Mouse (Mus musculus) heart, embryonic 15.5 days (tissue): ENCODE data around the gene Msi2. TPM values are rescaled to one million over a fixed set of nuclear protein-coding genes. Genes with fewer than 3 reads are reported as not detected.

Source experiments
- ATAC-seq: fragments of 200-750 bp; cut with Nextera tagmentation; replicated peaks from 2 replicates; pipeline ENCODE4 v1.8.0; 2017; ENCODE audit warnings: low read depth, moderate TSS enrichment; ENCODE audit not compliant: insufficient number of reproducible peaks, insufficient read depth, low FRiP score
- H3K27ac ChIP-seq: fragments of 300-500 bp; sonication (generic); 2 replicates; pipeline ENCODE4 v1.5.1; 2015; ENCODE audit warnings: mild to moderate bottlenecking, inconsistent platforms
- H3K27me3 ChIP-seq: fragments of 300-500 bp; sonication (generic); 2 replicates; pipeline ENCODE4 v1.6.1; 2015; ENCODE audit warnings: inconsistent platforms
- H3K36me3 ChIP-seq: fragments of 300-500 bp; sonication (generic); 2 replicates; pipeline ENCODE4 v1.6.1; 2015; ENCODE audit warnings: mild to moderate bottlenecking, inconsistent platforms
- H3K4me1 ChIP-seq: fragments of 300-500 bp; sonication (generic); replicated peaks from 2 replicates; pipeline ENCODE4 v1.6.1; 2015; ENCODE audit warnings: inconsistent platforms
- H3K4me2 ChIP-seq: fragments of 300-500 bp; sonication (generic); 2 replicates; pipeline ENCODE4 v1.6.1; 2015; ENCODE audit warnings: inconsistent platforms, mild to moderate bottlenecking, moderate library complexity
- H3K4me3 ChIP-seq: fragments of 300-500 bp; sonication (generic); 2 replicates; pipeline ENCODE4 v1.5.1; 2015; ENCODE audit warnings: mild to moderate bottlenecking, inconsistent platforms
- H3K9ac ChIP-seq: fragments of 300-500 bp; sonication (generic); 2 replicates; pipeline ENCODE4 v1.6.1; 2015; ENCODE audit warnings: mild to moderate bottlenecking, inconsistent platforms
- H3K9me3 ChIP-seq: fragments of 300-500 bp; sonication (generic); replicated peaks from 2 replicates; pipeline ENCODE4 v1.6.1; 2016; ENCODE audit warnings: inconsistent platforms
- WGBS: fragments of 180-500 bp; shearing (Covaris S2); methylation state at CpG from one replicate; pipeline ENCODE4 v1.1.7; 2015; ENCODE audit warnings: mixed read lengths; 5-methylcytosine and 5-hydroxymethylcytosine counted together
- polyA plus RNA-seq: library from polyadenylated mRNA; unstranded; fragments of >200 nt; fragmentation: Nextera tagmentation; extraction: Ambion mirVana; gene quantifications from 2 replicates; pipeline ENCODE4 v1.2.1, GENCODE M21; 2015

The Msi2 gene
- polyA plus RNA-seq, 1 experiment from 2014 or later, result 19.6 TPM

- no peak overlapping the region for H3K4me3 ChIP-seq
- H3K4me1 ChIP-seq, result peaks cover 64% of the 10 kb centered on the region
- H3K27me3 ChIP-seq, result no peaks in the 10 kb centered on the region
- no peak overlapping the region for H3K4me2 ChIP-seq
- H3K36me3 ChIP-seq, result no peaks in the 10 kb centered on the region
- no peaks in the 10 kb centered on the region for H3K9me3 ChIP-seq
- WGBS, result 19% methylated on average over 8 of the region's 8 CpGs
- peak overlapping the region; percentile 73 for H3K27ac ChIP-seq
- H3K9ac ChIP-seq, result no peak overlapping the region
- ATAC-seq, result no peak
These were observed 189.7 kb downstream of the Msi2 start for GRCm38 (mm10) chr11:88528522-88529101.

DNA sequence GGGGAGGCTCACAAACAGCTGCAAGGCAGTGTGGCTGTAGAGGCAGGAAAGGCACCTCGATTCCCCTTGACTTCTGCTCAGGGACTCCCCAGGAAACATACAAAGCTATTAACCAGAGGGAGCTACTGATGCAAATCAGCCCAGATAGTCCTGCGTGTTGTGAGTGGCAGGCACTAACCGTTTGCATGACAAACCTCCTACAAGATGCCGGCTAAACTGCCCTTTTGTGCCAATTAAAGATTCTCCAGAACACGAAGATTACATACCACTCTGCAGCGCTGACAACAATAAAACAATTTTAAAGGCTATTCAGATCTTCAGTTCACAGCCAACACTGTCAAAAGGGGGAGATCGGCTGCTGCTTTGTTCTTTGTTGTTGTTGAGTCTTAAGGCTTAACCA lies 191.6 kb downstream of the Msi2 start:
- no peak overlapping the region for H3K4me2 ChIP-seq
- H3K4me1 ChIP-seq, result peaks cover 82% of the 10 kb centered on the region
- no peaks in the 10 kb centered on the region for H3K27me3 ChIP-seq
- H3K9ac ChIP-seq, result no peak overlapping the region
- H3K4me3 ChIP-seq, result no peak overlapping the region
- H3K36me3 ChIP-seq, result no peaks in the 10 kb centered on the region
- no peaks in the 10 kb centered on the region for H3K9me3 ChIP-seq
- ATAC-seq, result no peak
- H3K27ac ChIP-seq, result peak overlapping the region; percentile 89
- WGBS, result 25% methylated on average over 7 of the region's 7 CpGs

DNA sequence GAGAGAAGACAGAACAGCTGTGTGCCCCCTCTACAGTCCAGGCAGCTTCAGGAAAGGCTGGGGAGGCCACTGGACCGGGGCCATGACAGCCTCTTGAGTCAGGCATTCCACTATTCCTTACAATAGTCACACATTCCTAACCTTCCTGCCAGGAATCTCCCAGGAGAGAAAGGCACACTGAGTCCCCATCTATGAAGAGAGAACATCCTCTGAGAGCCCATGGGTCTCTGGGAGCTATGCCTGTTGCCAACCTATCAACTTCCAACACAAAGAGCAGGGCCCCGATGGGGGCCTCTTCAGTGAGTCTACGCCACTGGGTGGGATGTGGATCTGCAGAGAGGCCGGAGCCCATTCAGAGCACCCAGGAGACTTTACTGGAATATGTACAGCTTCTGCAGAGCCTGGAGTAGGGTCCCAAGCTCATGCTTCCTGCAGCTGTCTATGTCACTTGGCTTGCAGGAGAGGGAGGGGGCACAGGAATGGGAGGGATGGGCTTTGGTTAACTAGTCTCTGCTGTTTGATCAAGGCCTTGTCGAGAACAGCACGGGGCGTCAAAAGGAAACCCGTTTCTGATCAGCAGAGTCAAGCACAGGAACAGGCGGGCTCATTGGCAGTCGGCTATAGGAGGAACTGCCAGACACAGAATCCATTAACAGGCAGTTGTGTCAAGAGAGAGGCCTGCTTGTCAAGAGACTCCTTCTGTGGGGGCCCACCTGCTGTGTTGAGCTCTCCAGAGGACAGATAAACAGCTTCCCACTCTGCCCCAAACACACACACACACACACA lies 193.3 kb downstream of the Msi2 start:
- Histone ChIP-seq H3K27ac (peak overlapping the region; percentile 89), H3K9ac (no peak overlapping the region), H3K36me3 (no peaks in the 10 kb centered on the region), H3K4me1 (peaks cover 91% of the 10 kb centered on the region), H3K27me3 (no peaks in the 10 kb centered on the region), H3K4me2 (peak overlapping the region; percentile 16; the same call in 1 of the 2 replicates), H3K4me3 (no peak overlapping the region), H3K9me3 (no peaks in the 10 kb centered on the region)
- 14% methylated on average over 10 of the region's 10 CpGs for WGBS
- peak; percentile 66 for ATAC-seq

DNA sequence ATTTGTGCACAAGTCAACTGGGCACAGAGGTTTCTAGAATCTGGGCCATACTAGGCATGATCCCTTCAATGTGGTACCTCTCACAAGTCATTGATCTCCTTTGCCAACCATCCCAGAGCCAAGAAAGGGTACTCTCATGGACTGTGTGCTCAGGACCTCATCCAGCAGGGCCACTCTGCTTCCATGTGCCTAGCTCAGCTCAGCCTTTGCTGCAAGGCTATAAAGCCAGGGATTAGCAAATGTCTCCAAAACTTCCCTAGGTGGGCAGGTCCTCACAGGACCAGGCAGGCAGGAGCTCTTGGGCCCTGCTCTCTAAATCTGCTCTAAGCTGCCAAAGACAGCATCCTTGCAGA lies 193.9 kb downstream of the Msi2 start:
- no peak overlapping the region for H3K4me3 ChIP-seq
- H3K36me3 ChIP-seq, result no peaks in the 10 kb centered on the region
- no peak overlapping the region for H3K9ac ChIP-seq
- H3K27me3 ChIP-seq, result no peaks in the 10 kb centered on the region
- no peaks in the 10 kb centered on the region for H3K9me3 ChIP-seq
- ATAC-seq, result peak; percentile 8; the same call in 1 of the 2 replicates
- peak overlapping the region; percentile 89 for H3K27ac ChIP-seq
- peak overlapping the region; percentile 14; the same call in 1 of the 2 replicates for H3K4me2 ChIP-seq
- H3K4me1 ChIP-seq, result peaks cover 85% of the 10 kb centered on the region

DNA sequence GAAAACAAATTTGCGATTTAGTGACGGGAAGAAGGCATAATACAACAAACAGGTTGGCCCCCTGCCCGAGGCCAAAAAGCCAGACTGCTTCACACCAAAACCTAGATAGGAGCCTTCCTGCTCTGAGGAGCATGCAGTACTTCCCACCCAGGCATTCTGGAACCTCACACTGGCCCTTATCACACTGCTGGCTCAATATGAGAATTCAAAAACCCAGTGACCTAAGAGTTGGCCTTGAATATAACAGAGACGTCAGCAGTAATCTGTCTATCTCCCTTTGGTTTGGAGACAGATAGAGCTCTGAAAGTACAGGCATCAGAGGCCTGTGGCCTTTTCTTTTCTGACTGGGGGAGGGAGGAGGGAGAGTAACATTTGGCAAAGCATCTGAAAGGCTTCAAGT lies 194.4 kb downstream of the Msi2 start:
- Histone ChIP-seq H3K9ac (no peak overlapping the region), H3K4me1 (peaks cover 80% of the 10 kb centered on the region), H3K4me2 (0 out of 2 replicates have a peak overlapping the region, but pooled peaks have one; percentile 14), H3K27ac (peak overlapping the region; percentile 89), H3K36me3 (no peaks in the 10 kb centered on the region), H3K9me3 (no peaks in the 10 kb centered on the region), H3K27me3 (no peaks in the 10 kb centered on the region), H3K4me3 (no peak overlapping the region)
- 15% methylated on average over 4 of the region's 4 CpGs for WGBS
- peak; percentile 70 for ATAC-seq

GRCm38 (mm10) chr11:88523511-88523910 lies 194.8 kb downstream of the Msi2 start:
- H3K4me3 ChIP-seq, result no peak overlapping the region
- 0 out of 2 replicates have a peak overlapping the region, but pooled peaks have one; percentile 8 for H3K9ac ChIP-seq
- no peaks in the 10 kb centered on the region for H3K36me3 ChIP-seq
- peaks cover 76% of the 10 kb centered on the region for H3K4me1 ChIP-seq
- ATAC-seq, result no peak
- WGBS, result 43% methylated on average over 6 of the region's 6 CpGs
- H3K27me3 ChIP-seq, result no peaks in the 10 kb centered on the region
- H3K9me3 ChIP-seq, result no peaks in the 10 kb centered on the region
- H3K27ac ChIP-seq, result peak overlapping the region; percentile 89
- no peak overlapping the region for H3K4me2 ChIP-seq

DNA sequence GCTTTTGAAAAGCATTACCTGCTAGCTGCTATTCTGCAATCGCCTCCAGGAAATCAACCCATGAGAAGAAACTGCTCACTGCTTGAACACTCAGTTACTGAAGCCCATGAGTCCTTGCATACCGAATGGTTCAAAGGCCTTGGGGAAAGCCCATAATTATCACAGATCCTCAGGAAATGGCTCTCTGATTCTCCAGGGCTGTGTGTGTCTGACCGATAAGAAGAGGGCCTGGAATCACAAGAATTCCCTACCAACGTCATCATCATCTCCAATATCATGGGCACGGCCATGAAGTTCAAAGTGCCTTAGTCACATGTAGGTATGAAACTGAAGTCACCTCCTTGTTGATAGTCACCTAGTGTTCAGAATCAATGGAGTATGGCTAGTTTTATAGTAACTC lies 196.2 kb downstream of the Msi2 start:
- H3K9me3 ChIP-seq, result no peaks in the 10 kb centered on the region
- peak overlapping the region; percentile 39; the same call in 1 of the 2 replicates for H3K27ac ChIP-seq
- no peak for ATAC-seq
- H3K36me3 ChIP-seq, result no peaks in the 10 kb centered on the region
- 41% methylated on average over 5 of the region's 5 CpGs for WGBS
- H3K4me2 ChIP-seq, result no peak overlapping the region
- no peaks in the 10 kb centered on the region for H3K27me3 ChIP-seq
- H3K9ac ChIP-seq, result no peak overlapping the region
- no peak overlapping the region for H3K4me3 ChIP-seq
- peaks cover 70% of the 10 kb centered on the region for H3K4me1 ChIP-seq

DNA sequence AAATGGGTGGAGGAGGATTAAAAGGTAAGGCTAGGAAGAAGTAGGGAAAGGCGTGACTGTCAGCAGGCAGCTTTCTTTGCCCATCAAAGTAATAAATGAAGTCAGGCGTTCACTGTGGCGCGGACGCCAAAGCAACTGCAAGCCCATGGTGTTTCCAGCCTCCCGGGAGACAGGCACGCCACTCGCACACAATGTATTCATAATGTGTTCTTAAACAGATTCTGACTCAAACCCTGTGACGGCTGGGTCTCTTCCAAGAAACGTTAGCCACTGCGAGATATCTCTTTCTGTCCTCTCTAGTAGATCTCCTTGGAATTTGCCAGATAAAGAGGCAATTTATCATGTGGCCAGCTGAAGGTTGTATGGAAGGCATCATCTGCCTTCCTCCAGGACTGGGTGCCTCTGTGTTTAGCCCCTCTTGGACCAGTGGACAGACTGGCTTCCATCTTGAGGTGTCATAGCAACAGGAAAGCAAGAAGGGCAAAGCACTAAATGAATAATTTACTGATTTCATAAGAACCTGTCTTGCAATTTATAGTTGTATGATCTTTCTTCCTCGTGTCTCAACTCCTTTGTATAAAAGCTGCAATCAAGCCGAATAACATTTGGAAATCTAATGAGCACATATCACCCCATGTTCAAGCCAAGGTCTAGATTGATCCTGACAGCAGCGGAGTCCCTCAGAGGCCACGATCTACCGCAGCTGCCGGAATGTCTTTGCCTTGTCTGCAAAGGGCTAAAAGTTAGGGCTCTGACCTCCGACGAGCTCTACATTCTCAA lies 197.2 kb downstream of the Msi2 start:
- no peak for ATAC-seq
- Histone ChIP-seq H3K27ac (peak overlapping the region; percentile 39; the same call in 1 of the 2 replicates), H3K36me3 (no peaks in the 10 kb centered on the region), H3K4me3 (no peak overlapping the region), H3K9ac (no peak overlapping the region), H3K27me3 (no peaks in the 10 kb centered on the region), H3K4me2 (no peak overlapping the region), H3K4me1 (peaks cover 70% of the 10 kb centered on the region), H3K9me3 (no peaks in the 10 kb centered on the region)
- 64% methylated on average over 19 of the region's 19 CpGs for WGBS

DNA sequence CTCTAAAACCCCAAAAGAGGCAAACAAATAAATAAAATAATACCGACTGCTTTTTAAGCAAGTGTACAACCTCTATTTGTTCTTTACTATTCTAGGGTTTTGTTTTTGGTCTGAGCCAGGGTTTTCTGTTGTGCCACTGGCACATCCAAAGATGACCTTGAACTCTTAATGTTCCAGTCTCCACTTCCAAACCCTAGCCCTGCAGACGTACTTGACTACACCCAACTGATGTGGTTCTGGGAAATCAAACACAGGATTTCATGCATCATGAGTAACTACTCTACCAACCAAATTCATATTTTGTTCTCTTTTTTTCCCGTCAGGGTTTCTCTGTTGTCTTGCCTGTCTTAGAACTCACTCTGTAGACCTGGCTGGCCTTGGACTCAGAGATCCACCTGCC lies 200.0 kb downstream of the Msi2 start:
- no peak overlapping the region for H3K4me3 ChIP-seq
- 87% methylated on average over 3 of the region's 3 CpGs for whole genome bisulfite sequencing
- no peaks in the 10 kb centered on the region for H3K9me3 ChIP-seq
- H3K27ac ChIP-seq, result no peak overlapping the region
- no peak for ATAC-seq
- H3K4me2 ChIP-seq, result no peak overlapping the region
- no peak overlapping the region for H3K9ac ChIP-seq
- H3K36me3 ChIP-seq, result no peaks in the 10 kb centered on the region
- no peaks in the 10 kb centered on the region for H3K27me3 ChIP-seq
- H3K4me1 ChIP-seq, result peaks cover 62% of the 10 kb centered on the region

DNA sequence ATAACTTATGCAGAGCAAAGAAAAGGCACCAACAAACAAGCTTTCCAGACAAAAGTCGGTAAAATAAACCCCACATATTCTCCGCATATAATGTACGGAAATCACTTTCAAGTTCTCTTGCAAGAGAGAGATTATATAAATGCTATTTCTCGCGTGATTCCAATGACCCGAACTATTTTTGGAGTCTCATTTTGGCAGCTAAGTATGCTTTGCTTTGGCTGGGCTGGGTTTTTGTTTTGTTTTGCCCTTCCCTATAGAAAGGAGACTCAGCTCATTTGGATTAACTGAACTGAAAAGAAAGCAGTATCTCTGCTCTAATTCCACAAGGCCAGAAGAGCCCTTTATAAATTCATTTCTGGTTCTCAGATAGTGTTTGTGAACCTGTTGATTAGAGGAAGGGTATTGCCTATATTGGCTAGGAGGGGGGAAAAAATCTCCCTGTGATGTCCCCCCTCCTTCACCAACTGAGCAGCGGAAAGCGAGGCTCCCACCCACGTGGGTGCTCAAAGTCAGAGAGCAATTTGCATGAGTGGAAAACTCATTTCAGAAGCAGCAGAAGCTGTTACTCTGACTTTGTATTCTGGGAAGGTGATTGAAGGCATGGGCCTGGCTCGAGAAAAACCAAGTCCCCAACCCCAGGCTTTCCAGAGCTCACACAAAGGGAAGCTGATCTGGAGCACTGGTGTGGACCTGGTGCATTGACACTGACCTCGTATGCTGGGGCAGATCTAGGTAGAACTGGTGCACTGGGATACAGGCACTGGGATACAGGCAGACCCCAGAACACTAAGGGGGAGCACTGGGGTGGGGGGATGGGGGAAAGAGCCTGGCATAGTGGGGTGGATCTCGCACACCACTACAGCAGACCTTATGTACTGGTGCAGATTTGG lies 201.5 kb downstream of the Msi2 start:
- H3K4me2 ChIP-seq, result peak overlapping the region; percentile 11
- peaks cover 57% of the 10 kb centered on the region for H3K4me1 ChIP-seq
- WGBS, result 43% methylated on average over 12 of the region's 12 CpGs

More for the DNA sequence above, 201.5 kb downstream of the Msi2 start:
- Histone ChIP-seq H3K9ac (peak overlapping the region; percentile 12), H3K36me3 (no peaks in the 10 kb centered on the region), H3K4me3 (no peak overlapping the region), H3K27ac (peak overlapping the region; percentile 91), H3K27me3 (no peaks in the 10 kb centered on the region), H3K9me3 (no peaks in the 10 kb centered on the region)
- ATAC-seq, result no peak
